Mouse (Mus musculus) neural tube, embryonic 11.5 days (tissue): Measurements from ENCODE around the gene Fbxo30. TPM values are rescaled to one million over a fixed set of nuclear protein-coding genes. Genes with fewer than 3 reads are reported as not detected.

Source experiments
- ATAC-seq: fragments of 200-750 bp; cut with Nextera tagmentation; 2 replicates; pipeline ENCODE4 v1.8.0; 2017; ENCODE audit warnings: moderate number of reproducible peaks, mild to moderate bottlenecking, moderate TSS enrichment, moderate library complexity; ENCODE audit not compliant: insufficient read depth, low FRiP score, low TSS enrichment
- DNase-seq: peaks from one replicate; pipeline ENCODE4 v3.0.0-alpha.2; 2015; ENCODE audit warnings: low spot score
- H3K27ac ChIP-seq: fragments of 300-500 bp; sonication (generic); 2 replicates; pipeline ENCODE4 v1.5.1; 2014; ENCODE audit warnings: low read depth, mild to moderate bottlenecking, low read length
- H3K27me3 ChIP-seq: fragments of 300-500 bp; sonication (generic); 2 replicates; pipeline ENCODE4 v1.6.1; 2014; ENCODE audit warnings: mild to moderate bottlenecking, low read length, mixed read lengths; ENCODE audit not compliant: control insufficient read depth, insufficient read depth
- H3K36me3 ChIP-seq: fragments of 300-500 bp; sonication (generic); 2 replicates; pipeline ENCODE4 v1.6.1; 2014; ENCODE audit warnings: mild to moderate bottlenecking, low read length, moderate library complexity, mixed read lengths; ENCODE audit not compliant: control insufficient read depth, insufficient read depth
- H3K4me1 ChIP-seq: fragments of 300-500 bp; sonication (generic); 2 replicates; pipeline ENCODE4 v1.6.1; 2014; ENCODE audit warnings: low read length, mixed read lengths; ENCODE audit not compliant: control insufficient read depth, insufficient read depth
- H3K4me2 ChIP-seq: fragments of 300-500 bp; sonication (generic); 2 replicates; pipeline ENCODE4 v1.6.1; 2014; ENCODE audit warnings: low read depth, mild to moderate bottlenecking, moderate library complexity
- H3K4me3 ChIP-seq: fragments of 300-500 bp; sonication (generic); 2 replicates; pipeline ENCODE4 v1.5.1; 2014; ENCODE audit warnings: low read depth, low read length
- H3K9ac ChIP-seq: fragments of 300-500 bp; sonication (generic); 2 replicates; pipeline ENCODE4 v1.6.1; 2014; ENCODE audit warnings: mild to moderate bottlenecking, low read length
- H3K9me3 ChIP-seq: fragments of 300-500 bp; sonication (generic); 2 replicates; pipeline ENCODE4 v1.6.1; 2016; ENCODE audit warnings: low read length; ENCODE audit not compliant: control insufficient read depth
- WGBS: fragments of 180-500 bp; shearing (Covaris S2); extraction: QIAGEN DNeasy Blood & Tissue Kit; methylation state at CpG from one replicate; pipeline ENCODE4 v1.1.7; 2014; 5-methylcytosine and 5-hydroxymethylcytosine counted together
- polyA plus RNA-seq: library from polyadenylated mRNA; unstranded; fragments of >200 nt; fragmentation: Nextera tagmentation; extraction: Ambion mirVana; gene quantifications from 2 replicates; pipeline ENCODE4 v1.2.1, GENCODE M21; 2014

The Fbxo30 gene
- polyA plus RNA-seq, 1 experiment from 2014 or later: 34.6 TPM

GRCm38 (mm10) chr10:11344536-11345468 lies 63.7 kb downstream of the Fbxo30 start:
- Histone ChIP-seq H3K27ac (no peak overlapping the region), H3K4me1 (no peaks in the 10 kb centered on the region), H3K27me3 (no peaks in the 10 kb centered on the region), H3K4me2 (no peak overlapping the region), H3K4me3 (no peak overlapping the region), H3K9me3 (no peaks in the 10 kb centered on the region), H3K36me3 (no peaks in the 10 kb centered on the region), H3K9ac (no peak overlapping the region)
- DNase-seq: no peak
- 83% methylated on average over 18 of the region's 18 CpGs for WGBS
- no peak for ATAC-seq

Other genes with a start within 250 kb of the Fbxo30 start
- gene Grm1, start 199.0 kb upstream of the Fbxo30 start, polyA plus RNA-seq: not detected in 2 replicates
- 23.2 and 25.6 TPM in 2 replicates for gene Shprh, start 131.9 kb upstream of the Fbxo30 start, polyA plus RNA-seq
- gene Epm2a, start 62.1 kb downstream of the Fbxo30 start, polyA plus RNA-seq: 0.40 and 0.87 TPM in 2 replicates